Mouse (Mus musculus) erythroblast, embryonic 14.5 days (primary cell): ENCODE data around the gene En2.

Experiments used
- GATA1 ChIP-seq: IDR thresholded peaks from 2 replicates; pipeline ENCODE4 v1.6.1; 2012; ENCODE audit warnings: low read length, inconsistent platforms, mixed read lengths
- TAL1 ChIP-seq: IDR thresholded peaks from 3 replicates; pipeline ENCODE4 v1.6.1; 2012; ENCODE audit warnings: low read length, inconsistent platforms, mixed read lengths

DNA sequence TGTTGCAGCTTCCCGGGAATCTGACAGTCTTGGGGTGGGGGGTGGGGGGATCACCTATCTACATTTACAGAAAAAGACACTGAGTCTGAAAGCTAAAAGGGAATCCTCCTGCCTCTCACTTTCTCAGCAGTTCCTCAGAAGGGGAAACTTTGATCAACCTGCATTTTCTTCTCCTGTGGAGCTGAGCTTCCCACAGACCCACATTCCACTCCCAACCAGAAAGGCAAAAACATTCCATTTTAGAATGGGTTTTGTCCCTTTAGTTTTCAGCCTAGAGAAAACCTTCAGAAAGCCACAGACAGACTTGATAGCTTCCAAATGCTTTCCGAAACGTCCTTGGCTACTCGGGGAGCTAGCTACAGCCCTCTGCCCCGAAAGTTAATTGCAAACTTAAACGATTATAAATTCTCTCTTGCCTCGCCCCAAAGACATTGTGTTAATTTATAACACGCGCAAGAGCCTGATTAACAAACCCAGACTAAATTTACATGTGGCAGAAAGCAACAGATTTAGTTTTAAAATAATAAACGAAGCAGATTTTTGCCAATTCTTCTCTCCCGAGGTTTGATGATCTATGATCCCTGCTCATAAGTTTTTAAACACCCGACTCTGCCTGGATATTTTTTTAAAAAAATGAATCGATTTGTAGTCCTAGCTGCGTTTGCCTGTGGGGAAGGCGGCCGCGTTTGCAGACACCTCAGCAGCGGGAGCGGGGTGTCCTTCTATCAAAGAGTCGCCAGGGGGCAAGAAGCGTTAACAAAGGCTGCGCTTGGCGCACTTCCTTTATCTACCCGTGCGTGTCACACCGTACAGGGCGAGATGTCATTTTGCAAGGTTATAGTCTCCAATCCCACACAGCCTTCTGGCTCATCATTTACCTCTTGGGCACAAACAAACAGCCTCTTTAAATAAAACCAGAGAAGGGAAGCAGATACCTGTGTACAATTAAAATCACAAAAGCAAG is 42.7 kb upstream of the En2 start:
- no peak for TF ChIP-seq TAL1
- TF ChIP-seq GATA1 = no peak
